Mouse (Mus musculus) hindbrain, embryonic 16.5 days (tissue): ENCODE data around the gene Ppig. TPM values are rescaled to one million over a fixed set of nuclear protein-coding genes. Genes with fewer than 3 reads are reported as not detected.

ENCODE experiments used
- ATAC-seq: fragments of 200-750 bp; cut with Nextera tagmentation; 2 replicates; pipeline ENCODE4 v1.8.0; 2017; ENCODE audit warnings: moderate TSS enrichment, moderate library complexity
- H3K27ac ChIP-seq: fragments of 300-500 bp; sonication (generic); 2 replicates; pipeline ENCODE4 v1.5.1; 2014; ENCODE audit warnings: low read depth, mild to moderate bottlenecking, control low read depth, low read length, moderate library complexity
- H3K27me3 ChIP-seq: fragments of 300-500 bp; sonication (generic); replicated peaks from 2 replicates; pipeline ENCODE4 v1.6.1; 2014; ENCODE audit warnings: low read length; ENCODE audit not compliant: control insufficient read depth, insufficient read depth
- H3K36me3 ChIP-seq: fragments of 300-500 bp; sonication (generic); 2 replicates; pipeline ENCODE4 v1.6.1; 2014; ENCODE audit warnings: mild to moderate bottlenecking, low read length, moderate library complexity, mixed read lengths; ENCODE audit not compliant: control insufficient read depth, insufficient read depth
- H3K4me1 ChIP-seq: fragments of 300-500 bp; sonication (generic); 2 replicates; pipeline ENCODE4 v1.6.1; 2014; ENCODE audit warnings: low read depth, low read length; ENCODE audit not compliant: control insufficient read depth, insufficient read depth
- H3K4me2 ChIP-seq: fragments of 300-500 bp; sonication (generic); 2 replicates; pipeline ENCODE4 v1.6.1; 2014; ENCODE audit warnings: mild to moderate bottlenecking, low read length, control low read depth, moderate library complexity
- H3K4me3 ChIP-seq: fragments of 300-500 bp; sonication (generic); 2 replicates; pipeline ENCODE4 v1.5.1; 2014; ENCODE audit warnings: mild to moderate bottlenecking, low read length, control low read depth, moderate library complexity
- H3K9ac ChIP-seq: fragments of 300-500 bp; sonication (generic); 2 replicates; pipeline ENCODE4 v1.6.1; 2014; ENCODE audit warnings: low read depth, mild to moderate bottlenecking, control low read depth, low read length, moderate library complexity
- H3K9me3 ChIP-seq: fragments of 300-500 bp; sonication (generic); 2 replicates; pipeline ENCODE4 v1.6.1; 2014; ENCODE audit warnings: mild to moderate bottlenecking, low read length, moderate library complexity; ENCODE audit not compliant: control insufficient read depth
- WGBS: fragments of 180-500 bp; shearing (Covaris S2); extraction: QIAGEN DNeasy Blood & Tissue Kit; methylation state at CpG from one replicate; pipeline ENCODE4 v1.1.7; 2014; 5-methylcytosine and 5-hydroxymethylcytosine counted together
- polyA plus RNA-seq: library from polyadenylated mRNA; unstranded; fragments of >200 nt; fragmentation: Nextera tagmentation; extraction: Ambion mirVana; gene quantifications from 2 replicates; pipeline ENCODE4 v1.2.1, GENCODE M21; 2015

Gene Ppig
- polyA plus RNA-seq, 1 experiment from 2014 or later = 131 TPM

- H3K27ac ChIP-seq = no peak overlapping the region
- H3K9me3 ChIP-seq = no peaks in the 10 kb centered on the region
- no peak overlapping the region for H3K9ac ChIP-seq
- no peak overlapping the region for H3K4me3 ChIP-seq
- H3K4me1 ChIP-seq = no peaks in the 10 kb centered on the region
- peaks cover 35% of the 10 kb centered on the region for H3K36me3 ChIP-seq
- no peaks in the 10 kb centered on the region for H3K27me3 ChIP-seq
- H3K4me2 ChIP-seq = no peak overlapping the region
- WGBS = 96% methylated on average over 3 of the region's 3 CpGs
- no peak for ATAC-seq
Measured at GRCm38 (mm10) chr2:69690214-69690613, 32.1 kb upstream of the Ppig start.

GRCm38 (mm10) chr2:69690843-69691242 is 31.5 kb upstream of the Ppig start:
- H3K27ac ChIP-seq = no peak overlapping the region
- no peak for ATAC-seq
- no peaks in the 10 kb centered on the region for H3K9me3 ChIP-seq
- H3K4me1 ChIP-seq = no peaks in the 10 kb centered on the region
- H3K27me3 ChIP-seq = no peaks in the 10 kb centered on the region
- H3K9ac ChIP-seq = no peak overlapping the region
- H3K4me3 ChIP-seq = no peak overlapping the region
- 94% methylated on average over 6 of the region's 6 CpGs for WGBS
- H3K4me2 ChIP-seq = no peak overlapping the region
- peaks cover 35% of the 10 kb centered on the region for H3K36me3 ChIP-seq

GRCm38 (mm10) chr2:69693501-69693900 is 28.8 kb upstream of the Ppig start:
- no peaks in the 10 kb centered on the region for H3K27me3 ChIP-seq
- no peak overlapping the region for H3K4me3 ChIP-seq
- WGBS = 96% methylated on average over 11 of the region's 11 CpGs
- no peak for ATAC-seq
- H3K4me2 ChIP-seq = no peak overlapping the region
- no peak overlapping the region for H3K27ac ChIP-seq
- H3K4me1 ChIP-seq = no peaks in the 10 kb centered on the region
- no peak overlapping the region for H3K9ac ChIP-seq
- peaks cover 28% of the 10 kb centered on the region for H3K36me3 ChIP-seq
- no peaks in the 10 kb centered on the region for H3K9me3 ChIP-seq

GRCm38 (mm10) chr2:69700446-69700845 is 21.9 kb upstream of the Ppig start:
- Histone ChIP-seq H3K27ac (no peak overlapping the region), H3K27me3 (no peaks in the 10 kb centered on the region), H3K4me1 (no peaks in the 10 kb centered on the region), H3K4me3 (no peak overlapping the region), H3K9ac (no peak overlapping the region), H3K9me3 (no peaks in the 10 kb centered on the region; the same call in 1 of the 2 replicates), H3K4me2 (no peak overlapping the region), H3K36me3 (peaks cover 37% of the 10 kb centered on the region)
- 93% methylated on average over 8 of the region's 8 CpGs for WGBS
- no peak for ATAC-seq

GRCm38 (mm10) chr2:69712171-69712570 is 10.2 kb upstream of the Ppig start:
- Histone ChIP-seq H3K4me2 (peak overlapping the region; percentile 79; the same call in 1 of the 2 replicates), H3K9me3 (no peaks in the 10 kb centered on the region), H3K36me3 (no peaks in the 10 kb centered on the region), H3K27me3 (no peaks in the 10 kb centered on the region; the same call in 1 of the 2 replicates), H3K4me3 (no peak overlapping the region), H3K27ac (no peak overlapping the region), H3K4me1 (peaks cover 5% of the 10 kb centered on the region), H3K9ac (no peak overlapping the region)
- no peak for ATAC-seq
- WGBS = 89% methylated on average over 14 of the region's 14 CpGs

- H3K36me3 ChIP-seq = no peaks in the 10 kb centered on the region
- H3K9me3 ChIP-seq = no peaks in the 10 kb centered on the region
- WGBS = under 1% methylated on average over 38 of the region's 39 CpGs
- peak within 1 kb of the TSS; percentile 90 for H3K4me3 ChIP-seq
- ATAC-seq = peak; percentile 99
- H3K4me2 ChIP-seq = peak within 1 kb of the TSS; percentile 79
- no peaks in the 10 kb centered on the region; the same call in 1 of the 2 replicates for H3K27me3 ChIP-seq
- H3K9ac ChIP-seq = peak within 1 kb of the TSS; percentile 91
- H3K4me1 ChIP-seq = peaks cover 5% of the 10 kb centered on the region
- H3K27ac ChIP-seq = peak within 1 kb of the TSS; percentile 82
Measured at GRCm38 (mm10) chr2:69712981-69713625, 9.2 kb upstream of the Ppig start, which contains the start of gene Fastkd1. Gene Fastkd1, minus strand, starts transcription at chr2:69713516.

DNA sequence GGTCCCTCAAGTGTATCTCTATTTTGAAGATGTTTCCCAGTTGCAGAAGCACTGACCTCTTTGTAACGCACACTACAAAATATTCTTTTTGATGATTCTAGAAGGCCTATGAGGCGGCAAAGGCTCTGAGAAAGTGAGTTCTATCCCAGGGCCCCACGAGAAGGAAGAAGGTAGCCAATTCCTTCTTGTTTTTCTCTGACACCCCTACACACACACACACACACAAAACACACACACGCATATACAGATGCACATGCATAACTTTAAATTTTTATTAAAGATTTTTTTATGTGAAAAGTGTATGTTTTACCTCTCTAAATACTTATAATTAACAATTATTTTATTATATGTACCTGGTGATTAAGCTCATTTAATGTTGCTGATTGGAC is 8.7 kb upstream of the Ppig start:
- Histone ChIP-seq H3K9ac (peak overlapping the region; percentile 91; the same call in 1 of the 2 replicates), H3K9me3 (no peaks in the 10 kb centered on the region), H3K4me2 (peak overlapping the region; percentile 79), H3K27ac (no peak overlapping the region), H3K36me3 (no peaks in the 10 kb centered on the region), H3K4me1 (peaks cover 5% of the 10 kb centered on the region), H3K4me3 (peak overlapping the region; percentile 90), H3K27me3 (no peaks in the 10 kb centered on the region; the same call in 1 of the 2 replicates)
- peak; percentile 56; the same call in 1 of the 2 replicates for ATAC-seq
- WGBS = 22% methylated on average over 4 of the region's 4 CpGs

- 75% methylated on average over 5 of the region's 5 CpGs for WGBS
- H3K27ac ChIP-seq = no peak overlapping the region
- no peak overlapping the region for H3K4me3 ChIP-seq
- H3K4me2 ChIP-seq = no peak overlapping the region
- H3K4me1 ChIP-seq = peaks cover 5% of the 10 kb centered on the region
- no peak for ATAC-seq
- no peaks in the 10 kb centered on the region; the same call in 1 of the 2 replicates for H3K27me3 ChIP-seq
- no peak overlapping the region for H3K9ac ChIP-seq
- no peaks in the 10 kb centered on the region for H3K9me3 ChIP-seq
- no peaks in the 10 kb centered on the region for H3K36me3 ChIP-seq
Measured at GRCm38 (mm10) chr2:69714126-69714525, 8.2 kb upstream of the Ppig start.

- H3K4me3 ChIP-seq = no peak overlapping the region
- no peak overlapping the region for H3K27ac ChIP-seq
- no peak for ATAC-seq
- no peak overlapping the region for H3K9ac ChIP-seq
- peaks cover 5% of the 10 kb centered on the region for H3K4me1 ChIP-seq
- H3K9me3 ChIP-seq = no peaks in the 10 kb centered on the region
- H3K4me2 ChIP-seq = no peak overlapping the region
- no peaks in the 10 kb centered on the region for H3K36me3 ChIP-seq
- no peaks in the 10 kb centered on the region; the same call in 1 of the 2 replicates for H3K27me3 ChIP-seq
- WGBS = 82% methylated on average over 3 of the region's 3 CpGs
Measured at GRCm38 (mm10) chr2:69716483-69716882, 5.9 kb upstream of the Ppig start.
